Mouse (Mus musculus): Measurements from ENCODE around the gene Tmem107. TPM values are rescaled to one million over a fixed set of nuclear protein-coding genes. Genes with fewer than 3 reads are reported as not detected.

The Tmem107 gene
- polyA plus RNA-seq, 1 experiment from 2014 or later, result 41.7 TPM

- no peak for ATAC-seq (ENCODE audit: low FRiP score, low read depth)
- Histone ChIP-seq H3K27me3 (no peaks in the 10 kb centered on the region), H3K27ac (replicated peaks) (no peak overlapping the region), H3K4me2 (no peak overlapping the region), H3K9ac (no peak overlapping the region), H3K9me3 (no peaks in the 10 kb centered on the region), H3K4me3 (no peak overlapping the region), H3K36me3 (peaks cover 76% of the 10 kb centered on the region), H3K4me1 (replicated peaks) (peaks cover 3% of the 10 kb centered on the region; the same call in 1 of the 2 replicates)
- 91% methylated on average over 11 of the region's 11 CpGs for WGBS
These were observed 35.7 kb downstream of the Tmem107 start for GRCm38 (mm10) chr11:69106299-69106698.

- peaks cover 74% of the 10 kb centered on the region for H3K36me3 ChIP-seq
- H3K4me2 ChIP-seq, result no peak overlapping the region
- no peak overlapping the region for H3K4me3 ChIP-seq
- H3K9me3 ChIP-seq, result no peaks in the 10 kb centered on the region
- 82% methylated on average over 11 of the region's 11 CpGs for WGBS
- no peak overlapping the region for H3K27ac ChIP-seq (replicated peaks)
- H3K27me3 ChIP-seq, result no peaks in the 10 kb centered on the region
- peaks cover 6% of the 10 kb centered on the region; the same call in 1 of the 2 replicates for H3K4me1 ChIP-seq (replicated peaks)
- ATAC-seq (ENCODE audit: low FRiP score, low read depth), result no peak
- H3K9ac ChIP-seq, result no peak overlapping the region
These were observed 36.2 kb downstream of the Tmem107 start for GRCm38 (mm10) chr11:69106842-69107241.

- peaks cover 66% of the 10 kb centered on the region for H3K36me3 ChIP-seq
- no peak for ATAC-seq (ENCODE audit: low FRiP score, low read depth)
- H3K9me3 ChIP-seq, result no peaks in the 10 kb centered on the region
These were observed 37.1 kb downstream of the Tmem107 start for GRCm38 (mm10) chr11:69107676-69108075.

GRCm38 (mm10) chr11:69108223-69108622, 37.6 kb downstream of the Tmem107 start:
- H3K4me3 ChIP-seq, result no peak overlapping the region
- WGBS, result 92% methylated on average over 9 of the region's 9 CpGs
- peaks cover 11% of the 10 kb centered on the region; the same call in 1 of the 2 replicates for H3K4me1 ChIP-seq (replicated peaks)
- H3K36me3 ChIP-seq, result peaks cover 60% of the 10 kb centered on the region
- no peak for ATAC-seq (ENCODE audit: low FRiP score, low read depth)
- H3K27me3 ChIP-seq, result no peaks in the 10 kb centered on the region
- H3K27ac ChIP-seq (replicated peaks), result no peak overlapping the region
- no peaks in the 10 kb centered on the region for H3K9me3 ChIP-seq
- no peak overlapping the region for H3K4me2 ChIP-seq
- H3K9ac ChIP-seq, result no peak overlapping the region

More at GRCm38 (mm10) chr11:69107676-69108075, 37.1 kb downstream of the Tmem107 start:
- 92% methylated on average over 11 of the region's 11 CpGs for WGBS
- Histone ChIP-seq H3K4me2 (no peak overlapping the region), H3K27me3 (no peaks in the 10 kb centered on the region), H3K27ac (replicated peaks) (no peak overlapping the region), H3K4me3 (no peak overlapping the region), H3K4me1 (replicated peaks) (peaks cover 11% of the 10 kb centered on the region; the same call in 1 of the 2 replicates), H3K9ac (no peak overlapping the region)

- H3K27me3 ChIP-seq, result no peaks in the 10 kb centered on the region
- peak; percentile 27; the same call in 1 of the 2 replicates for ATAC-seq (ENCODE audit: low FRiP score, low read depth)
- no peak overlapping the region for H3K9ac ChIP-seq
- H3K27ac ChIP-seq (replicated peaks), result no peak overlapping the region
- no peaks in the 10 kb centered on the region for H3K9me3 ChIP-seq
- no peak overlapping the region for H3K4me2 ChIP-seq
- H3K36me3 ChIP-seq, result peaks cover 50% of the 10 kb centered on the region
- H3K4me1 ChIP-seq (replicated peaks), result peaks cover 11% of the 10 kb centered on the region; the same call in 1 of the 2 replicates
- WGBS, result 85% methylated on average over 13 of the region's 13 CpGs
- H3K4me3 ChIP-seq, result no peak overlapping the region
These were observed 38.7 kb downstream of the Tmem107 start for GRCm38 (mm10) chr11:69109032-69109900.

GRCm38 (mm10) chr11:69110319-69111046, 39.9 kb downstream of the Tmem107 start:
- peak overlapping the region; percentile 46 for H3K27ac ChIP-seq (replicated peaks)
- H3K36me3 ChIP-seq, result peaks cover 38% of the 10 kb centered on the region
- under 1% methylated on average over 30 of the region's 30 CpGs for WGBS
- H3K4me3 ChIP-seq, result peak overlapping the region; percentile 42
- 0 out of 2 replicates have a peak overlapping the region, but pooled peaks have one; percentile 25 for H3K9ac ChIP-seq
- no peaks in the 10 kb centered on the region for H3K9me3 ChIP-seq
- H3K27me3 ChIP-seq, result peaks cover 5% of the 10 kb centered on the region; the same call in 1 of the 2 replicates
- ATAC-seq (ENCODE audit: low FRiP score, low read depth), result peak; percentile 75
- H3K4me1 ChIP-seq (replicated peaks), result peaks cover 11% of the 10 kb centered on the region; the same call in 1 of the 2 replicates
- H3K4me2 ChIP-seq, result peak overlapping the region; percentile 61

DNA sequence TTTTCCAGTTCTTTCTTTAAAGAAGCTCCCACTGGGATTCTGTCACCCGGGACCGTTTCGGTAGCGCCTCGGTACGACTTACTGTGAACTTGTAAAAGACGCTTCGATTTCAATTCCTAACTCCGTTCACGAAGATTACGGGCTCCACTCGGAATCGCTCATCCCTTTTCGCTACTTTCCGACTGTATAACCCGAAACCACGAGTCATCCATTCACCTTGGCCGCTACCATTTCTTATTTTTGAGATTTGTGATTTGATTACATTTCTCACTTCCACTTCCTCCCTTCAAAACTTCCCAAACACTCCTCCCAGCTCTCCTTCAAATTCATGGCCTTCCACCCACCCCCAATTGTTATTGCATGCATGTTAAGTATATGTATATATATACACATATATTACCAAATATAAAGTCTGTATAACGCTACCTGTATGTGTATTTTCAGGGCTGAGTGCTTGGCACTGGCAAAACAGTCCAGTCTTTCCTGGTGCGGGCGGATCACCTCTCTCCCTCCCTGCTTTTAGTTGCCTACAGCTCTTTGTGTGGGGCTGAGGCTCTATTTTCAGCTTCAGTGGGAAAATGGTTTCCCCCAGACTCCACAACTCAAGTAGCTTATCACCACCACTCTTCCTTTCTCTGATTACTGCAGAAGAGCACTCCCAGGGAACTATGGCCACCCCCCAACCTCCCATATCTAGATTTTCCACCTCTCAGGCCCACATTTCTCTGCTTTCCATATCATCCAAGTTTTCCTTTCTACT, 40.6 kb downstream of the Tmem107 start:
- Histone ChIP-seq H3K36me3 (peaks cover 30% of the 10 kb centered on the region), H3K4me2 (peak overlapping the region; percentile 61), H3K9me3 (no peaks in the 10 kb centered on the region), H3K27me3 (peaks cover 10% of the 10 kb centered on the region), H3K27ac (replicated peaks) (no peak overlapping the region; the same call in 1 of the 2 replicates), H3K4me3 (peak overlapping the region; percentile 42), H3K9ac (0 out of 2 replicates have a peak overlapping the region, but pooled peaks have one; percentile 25), H3K4me1 (replicated peaks) (peaks cover 11% of the 10 kb centered on the region; the same call in 1 of the 2 replicates)
- WGBS, result 8% methylated on average over 21 of the region's 21 CpGs
- 0 out of 2 replicates have a peak, but pooled peaks have one; percentile 16 for ATAC-seq (ENCODE audit: low FRiP score, low read depth)

DNA sequence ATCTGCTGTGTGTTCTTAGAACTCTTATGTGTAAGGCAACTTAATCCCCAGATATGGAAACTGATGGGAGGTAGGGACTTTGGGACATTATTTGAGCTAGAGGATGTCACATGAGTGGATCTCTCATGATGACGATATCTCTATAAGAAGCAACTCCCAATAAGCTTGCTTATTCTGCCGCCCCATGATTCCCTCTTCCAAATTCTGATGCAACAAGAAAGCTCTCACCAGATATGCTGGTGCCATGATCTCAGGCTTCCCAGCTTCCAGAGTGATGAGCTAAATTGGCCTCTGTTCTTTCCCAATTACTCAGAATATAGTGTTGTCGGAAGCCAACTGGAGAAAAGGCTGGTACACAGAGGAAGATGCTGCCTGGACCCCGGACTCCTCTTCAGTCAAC, 41.3 kb downstream of the Tmem107 start:
- peaks cover 16% of the 10 kb centered on the region for H3K4me1 ChIP-seq (replicated peaks)
- no peak overlapping the region for H3K27ac ChIP-seq (replicated peaks)
- H3K9ac ChIP-seq, result no peak overlapping the region
- WGBS, result 64% methylated on average over 4 of the region's 4 CpGs
- peaks cover 10% of the 10 kb centered on the region for H3K27me3 ChIP-seq
- ATAC-seq (ENCODE audit: low FRiP score, low read depth), result no peak
- H3K4me3 ChIP-seq, result no peak overlapping the region
- peaks cover 28% of the 10 kb centered on the region for H3K36me3 ChIP-seq
- H3K9me3 ChIP-seq, result no peaks in the 10 kb centered on the region
- H3K4me2 ChIP-seq, result peak overlapping the region; percentile 61

- Histone ChIP-seq H3K4me2 (no peak overlapping the region), H3K9me3 (no peaks in the 10 kb centered on the region), H3K4me1 (replicated peaks) (peaks cover 31% of the 10 kb centered on the region), H3K36me3 (peaks cover 7% of the 10 kb centered on the region), H3K27ac (replicated peaks) (no peak overlapping the region), H3K27me3 (peaks cover 10% of the 10 kb centered on the region), H3K9ac (no peak overlapping the region), H3K4me3 (no peak overlapping the region)
- ATAC-seq (ENCODE audit: low FRiP score, low read depth), result no peak
- 88% methylated on average over 3 of the region's 3 CpGs for WGBS
These were observed 43.4 kb downstream of the Tmem107 start for GRCm38 (mm10) chr11:69114018-69114417.

GRCm38 (mm10) chr11:69114621-69115020, 44.0 kb downstream of the Tmem107 start:
- H3K27me3 ChIP-seq, result peaks cover 10% of the 10 kb centered on the region
- H3K9ac ChIP-seq, result no peak overlapping the region
- H3K27ac ChIP-seq (replicated peaks), result no peak overlapping the region

GRCm38 (mm10) chr11:69116843-69117242, 46.2 kb downstream of the Tmem107 start:
- Histone ChIP-seq H3K4me2 (peak overlapping the region; percentile 98), H3K9ac (no peak overlapping the region), H3K4me3 (peak overlapping the region; percentile 86), H3K27me3 (peaks cover 16% of the 10 kb centered on the region), H3K4me1 (replicated peaks) (peaks cover 54% of the 10 kb centered on the region), H3K27ac (replicated peaks) (no peak overlapping the region), H3K9me3 (no peaks in the 10 kb centered on the region), H3K36me3 (no peaks in the 10 kb centered on the region)
- WGBS, result 57% methylated on average over 5 of the region's 5 CpGs
- no peak for ATAC-seq (ENCODE audit: low FRiP score, low read depth)

More at GRCm38 (mm10) chr11:69114621-69115020, 44.0 kb downstream of the Tmem107 start:
- peaks cover under 1% of the 10 kb centered on the region for H3K36me3 ChIP-seq
- H3K4me3 ChIP-seq, result no peak overlapping the region
- H3K4me2 ChIP-seq, result no peak overlapping the region
- WGBS, result 84% methylated on average over 3 of the region's 3 CpGs
- no peak for ATAC-seq (ENCODE audit: low FRiP score, low read depth)
- no peaks in the 10 kb centered on the region for H3K9me3 ChIP-seq
- H3K4me1 ChIP-seq (replicated peaks), result peaks cover 37% of the 10 kb centered on the region
